Mouse (Mus musculus): ENCODE data around the gene Fbxo36. TPM values are rescaled to one million over a fixed set of nuclear protein-coding genes. Genes with fewer than 3 reads are reported as not detected.
A peak's percentile ranks its signal among the peaks of the same experiment; 100 is the strongest.

Fbxo36 gene
- polyA plus RNA-seq, 2 experiments, result 5.6 to 10.1 TPM

DNA sequence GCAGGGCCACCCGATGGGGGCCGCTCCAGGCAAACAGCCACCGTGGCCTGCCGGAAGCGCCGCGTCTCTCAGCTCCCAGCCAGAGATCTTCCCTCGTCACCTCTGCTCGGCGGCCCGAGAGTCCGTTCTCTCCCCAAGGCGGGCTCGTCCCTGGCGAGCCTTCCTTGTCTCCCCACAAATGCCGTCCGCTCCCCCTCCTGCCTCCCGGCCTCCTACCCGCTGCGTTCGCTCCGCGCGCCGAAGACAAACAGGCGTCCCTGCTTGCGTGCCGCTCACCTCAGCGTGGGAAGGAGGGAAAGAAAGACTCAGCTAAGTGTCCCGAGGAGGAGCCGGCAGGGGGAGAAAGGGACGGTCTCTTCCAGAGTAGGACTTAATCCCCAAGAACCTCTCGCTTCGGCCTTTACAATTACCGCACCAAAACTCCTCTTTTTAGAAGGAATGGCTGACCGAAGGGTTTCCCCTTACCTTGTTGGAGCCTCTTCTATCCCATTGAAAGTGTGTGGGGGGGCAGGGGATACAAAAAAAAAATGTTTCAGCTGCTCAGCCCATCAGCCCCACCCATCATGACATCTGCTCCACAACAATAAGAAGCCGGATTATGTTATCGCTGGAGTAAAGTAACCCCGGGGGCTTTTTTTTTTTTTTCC is 500 bp downstream of the Fbxo36 start, which contains the start of gene Trip12:
Gene Trip12, minus strand, starts transcription at position 499 of the 647 bp plus-strand sequence.
- ATAC-seq (ENCODE audit: low FRiP score, low read depth) (peak; percentile 19), DNase-seq (ENCODE audit: low spot score) (peak; percentile 6)
- H3K4me3 ChIP-seq (replicated peaks; ENCODE audit: low read length), result peak within 1 kb of the TSS; percentile 95
- H3K4me2 ChIP-seq (replicated peaks; ENCODE audit: low read depth, low read length, severe bottlenecking), result peak within 1 kb of the TSS; percentile 68
- no peaks in the 10 kb centered on the region for H3K27me3 ChIP-seq (ENCODE audit: control insufficient read depth, insufficient read depth, low read length)
- no peaks in the 10 kb centered on the region for H3K36me3 ChIP-seq (ENCODE audit: control insufficient read depth, insufficient read depth, low read length)
- 0% methylated on average over 39 of the region's 39 CpGs for WGBS
- H3K9me3 ChIP-seq (ENCODE audit: control insufficient read depth, low read length), result no peaks in the 10 kb centered on the region
- H3K9ac ChIP-seq (ENCODE audit: low read depth, low read length, severe bottlenecking), result peak within 1 kb of the TSS; percentile 97
- H3K4me1 ChIP-seq (ENCODE audit: control insufficient read depth, insufficient read depth, low read length), result 0 out of 2 replicates have a peak, but pooled peaks cover 5% of the 10 kb centered on the region
- no peak for TF ChIP-seq POLR2A (IDR thresholded peaks at IDR 0.05; ENCODE audit: borderline replicate concordance, extremely low read depth, insufficient read depth, insufficient read length)
- peak within 1 kb of the TSS; percentile 97 for H3K27ac ChIP-seq (replicated peaks; ENCODE audit: low read depth, low read length)

DNA sequence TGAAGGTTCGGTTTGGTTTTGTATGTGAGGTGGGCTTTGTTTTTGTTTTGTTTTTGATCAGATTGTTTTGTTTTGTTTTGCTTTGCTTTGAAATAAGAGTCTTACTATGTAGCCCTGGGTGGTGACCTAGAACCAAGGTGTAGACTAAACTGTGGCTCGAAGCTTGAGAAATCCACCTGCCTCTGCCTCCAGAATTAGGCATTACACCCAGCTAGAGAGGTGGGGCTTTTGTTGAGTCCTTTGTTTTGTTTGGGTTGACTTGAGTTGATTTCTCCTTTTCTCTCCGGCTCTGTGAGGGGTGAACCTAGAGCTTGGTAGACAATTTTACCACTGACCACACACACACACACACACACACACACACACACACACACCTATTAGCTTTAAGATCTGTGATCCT is 1.4 kb downstream of the Fbxo36 start:
- Histone ChIP-seq H3K4me3 (replicated peaks; ENCODE audit: low read length) (peak overlapping the region; percentile 95; the same call in 1 of the 2 replicates), H3K36me3 (ENCODE audit: control insufficient read depth, insufficient read depth, low read length) (no peaks in the 10 kb centered on the region), H3K9me3 (ENCODE audit: control insufficient read depth, low read length) (no peaks in the 10 kb centered on the region), H3K27me3 (ENCODE audit: control insufficient read depth, insufficient read depth, low read length) (no peaks in the 10 kb centered on the region), H3K4me2 (replicated peaks; ENCODE audit: low read depth, low read length, severe bottlenecking) (peak overlapping the region; percentile 61; the same call in 1 of the 2 replicates), H3K4me1 (ENCODE audit: control insufficient read depth, insufficient read depth, low read length) (0 out of 2 replicates have a peak, but pooled peaks cover 5% of the 10 kb centered on the region), H3K9ac (ENCODE audit: low read depth, low read length, severe bottlenecking) (no peak overlapping the region), H3K27ac (replicated peaks; ENCODE audit: low read depth, low read length) (no peak overlapping the region)
- ATAC-seq (ENCODE audit: low FRiP score, low read depth) (no peak), DNase-seq (ENCODE audit: low spot score) (no peak)
- TF ChIP-seq POLR2A (IDR thresholded peaks at IDR 0.05; ENCODE audit: borderline replicate concordance, extremely low read depth, insufficient read depth, insufficient read length), result no peak
- 66% methylated on average over 3 of the region's 3 CpGs for WGBS

DNA sequence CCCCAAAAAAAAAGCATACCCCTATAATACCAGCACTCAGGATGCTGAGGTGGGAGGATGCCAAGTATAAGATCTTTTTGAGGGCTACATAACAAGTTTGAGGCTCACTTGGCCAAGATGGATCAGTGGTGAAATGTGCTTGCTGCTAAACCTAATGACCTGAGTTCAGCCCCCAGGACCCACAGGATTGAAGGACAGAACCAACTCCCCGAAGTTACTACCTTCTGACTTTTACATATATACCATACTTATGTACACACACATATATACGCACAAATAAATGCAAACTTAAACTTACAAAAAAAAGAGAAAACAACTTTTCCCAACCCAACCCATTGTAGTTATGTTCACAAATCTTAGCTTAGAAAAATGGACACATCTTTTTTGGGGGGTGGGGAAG is 3.7 kb downstream of the Fbxo36 start:
- no peak overlapping the region for H3K9ac ChIP-seq (ENCODE audit: low read depth, low read length, severe bottlenecking)
- H3K36me3 ChIP-seq (ENCODE audit: control insufficient read depth, insufficient read depth, low read length), result no peaks in the 10 kb centered on the region
- H3K4me3 ChIP-seq (replicated peaks; ENCODE audit: low read length), result no peak overlapping the region
- DNase-seq (ENCODE audit: low spot score) (no peak), ATAC-seq (ENCODE audit: low FRiP score, low read depth) (no peak)
- H3K4me1 ChIP-seq (ENCODE audit: control insufficient read depth, insufficient read depth, low read length), result no peaks in the 10 kb centered on the region
- no peak for TF ChIP-seq POLR2A (IDR thresholded peaks at IDR 0.05; ENCODE audit: borderline replicate concordance, extremely low read depth, insufficient read depth, insufficient read length)
- WGBS, result 91% methylated on average over 2 of the region's 2 CpGs
- H3K9me3 ChIP-seq (ENCODE audit: control insufficient read depth, low read length), result no peaks in the 10 kb centered on the region
- H3K27ac ChIP-seq (replicated peaks; ENCODE audit: low read depth, low read length), result no peak overlapping the region
- no peak overlapping the region for H3K4me2 ChIP-seq (replicated peaks; ENCODE audit: low read depth, low read length, severe bottlenecking)
- H3K27me3 ChIP-seq (ENCODE audit: control insufficient read depth, insufficient read depth, low read length), result no peaks in the 10 kb centered on the region

DNA sequence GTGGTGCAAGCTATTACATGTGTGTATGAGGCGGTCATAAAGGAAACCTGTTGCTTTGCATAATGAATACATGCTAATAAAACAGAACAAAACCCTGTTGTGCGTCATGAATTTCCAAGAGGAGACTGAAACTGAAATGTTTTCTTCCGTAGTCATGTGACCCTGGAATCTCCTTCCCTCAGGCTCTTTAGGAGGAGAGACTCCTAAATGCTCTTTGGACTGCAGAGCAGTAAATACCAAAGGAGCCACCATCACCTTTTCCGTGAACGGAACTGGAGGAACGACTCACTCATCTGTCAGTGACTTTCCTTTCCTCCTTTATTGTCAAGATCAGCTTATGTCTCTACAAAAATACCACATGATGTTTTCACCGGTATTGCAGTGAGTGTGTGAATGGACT is 8.1 kb downstream of the Fbxo36 start:
- no peaks in the 10 kb centered on the region for H3K36me3 ChIP-seq (ENCODE audit: control insufficient read depth, insufficient read depth, low read length)
- no peak for DNase-seq (ENCODE audit: low spot score)
- H3K4me3 ChIP-seq (replicated peaks; ENCODE audit: low read length), result no peak overlapping the region
- no peaks in the 10 kb centered on the region for H3K4me1 ChIP-seq (ENCODE audit: control insufficient read depth, insufficient read depth, low read length)
- TF ChIP-seq POLR2A (IDR thresholded peaks at IDR 0.05; ENCODE audit: borderline replicate concordance, extremely low read depth, insufficient read depth, insufficient read length), result no peak
- no peak for ATAC-seq (ENCODE audit: low FRiP score, low read depth)
- H3K9ac ChIP-seq (ENCODE audit: low read depth, low read length, severe bottlenecking), result no peak overlapping the region
- no peak overlapping the region for H3K27ac ChIP-seq (replicated peaks; ENCODE audit: low read depth, low read length)
- H3K9me3 ChIP-seq (ENCODE audit: control insufficient read depth, low read length), result no peaks in the 10 kb centered on the region
- no peak overlapping the region for H3K4me2 ChIP-seq (replicated peaks; ENCODE audit: low read depth, low read length, severe bottlenecking)
- WGBS, result 80% methylated on average over 7 of the region's 7 CpGs
- no peaks in the 10 kb centered on the region for H3K27me3 ChIP-seq (ENCODE audit: control insufficient read depth, insufficient read depth, low read length)

DNA sequence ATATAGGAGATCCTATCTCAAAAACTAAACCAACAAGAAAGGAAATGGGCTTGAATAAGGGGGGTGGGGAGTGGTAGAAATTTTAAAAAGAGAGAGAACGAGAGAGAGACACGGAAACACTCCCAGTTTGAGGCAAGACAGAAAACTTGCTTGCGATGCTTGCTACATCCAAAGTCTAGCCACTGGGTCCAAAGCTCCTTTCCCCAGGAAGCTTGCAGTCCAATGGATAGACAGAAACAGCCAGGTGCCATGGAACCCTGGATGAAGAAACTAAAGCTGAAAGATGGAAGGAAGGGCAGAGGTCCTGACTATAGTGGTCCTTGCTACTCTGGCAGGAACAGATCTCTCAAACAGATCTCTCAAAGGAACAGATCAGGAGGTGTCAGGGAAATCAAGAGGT is 8.7 kb downstream of the Fbxo36 start:
- ATAC-seq (ENCODE audit: low FRiP score, low read depth) (no peak), DNase-seq (ENCODE audit: low spot score) (no peak)
- Histone ChIP-seq H3K9ac (ENCODE audit: low read depth, low read length, severe bottlenecking) (no peak overlapping the region), H3K27me3 (ENCODE audit: control insufficient read depth, insufficient read depth, low read length) (no peaks in the 10 kb centered on the region), H3K4me2 (replicated peaks; ENCODE audit: low read depth, low read length, severe bottlenecking) (no peak overlapping the region), H3K4me3 (replicated peaks; ENCODE audit: low read length) (no peak overlapping the region), H3K4me1 (ENCODE audit: control insufficient read depth, insufficient read depth, low read length) (no peaks in the 10 kb centered on the region), H3K27ac (replicated peaks; ENCODE audit: low read depth, low read length) (no peak overlapping the region), H3K9me3 (ENCODE audit: control insufficient read depth, low read length) (no peaks in the 10 kb centered on the region), H3K36me3 (ENCODE audit: control insufficient read depth, insufficient read depth, low read length) (no peaks in the 10 kb centered on the region)
- WGBS, result 92% methylated on average over 3 of the region's 3 CpGs
- no peak for TF ChIP-seq POLR2A (IDR thresholded peaks at IDR 0.05; ENCODE audit: borderline replicate concordance, extremely low read depth, insufficient read depth, insufficient read length)

Measured in limb, embryonic 14.5 days (tissue).